Mouse (Mus musculus): ENCODE measurements around the gene Mmp27.

Mmp27 gene

GRCm38 (mm10) chr9:7571162-7571561, at the start of gene Mmp27:
Mmp27 (plus strand) TSS chr9:7571396.
- in situ Hi-C loops (cut with MboI; ENCODE audit: low pct_unique_long_range_greater_than_20kb in 1 of 2, low sequenced_read_pairs in 2 of 2, unreplicated experiment in 1 of 2): no loop called here

GRCm38 (mm10) chr9:7526255-7526940, 44.8 kb upstream of the Mmp27 start:
- in situ Hi-C loops (cut with MboI; ENCODE audit: low pct_unique_long_range_greater_than_20kb in 1 of 2, low sequenced_read_pairs in 2 of 2, unreplicated experiment in 1 of 2): no loop called here

GRCm38 (mm10) chr9:7542763-7543162, 28.4 kb upstream of the Mmp27 start:
- in situ Hi-C loops (cut with MboI; ENCODE audit: low pct_unique_long_range_greater_than_20kb in 1 of 2, low sequenced_read_pairs in 2 of 2, unreplicated experiment in 1 of 2): no loop called here

- in situ Hi-C loops (cut with MboI; ENCODE audit: low pct_unique_long_range_greater_than_20kb in 1 of 2, low sequenced_read_pairs in 2 of 2, unreplicated experiment in 1 of 2): no loop called here
Observed at GRCm38 (mm10) chr9:7544923-7545457, 26.2 kb upstream of the Mmp27 start.

- in situ Hi-C loops (cut with MboI; ENCODE audit: low pct_unique_long_range_greater_than_20kb in 1 of 2, low sequenced_read_pairs in 2 of 2, unreplicated experiment in 1 of 2): no loop called here
Observed at GRCm38 (mm10) chr9:7545471-7545870, 25.7 kb upstream of the Mmp27 start.

GRCm38 (mm10) chr9:7545920-7546319, 25.3 kb upstream of the Mmp27 start:
- in situ Hi-C loops (cut with MboI; ENCODE audit: low pct_unique_long_range_greater_than_20kb in 1 of 2, low sequenced_read_pairs in 2 of 2, unreplicated experiment in 1 of 2): no loop called here

- in situ Hi-C loops (cut with MboI; ENCODE audit: low pct_unique_long_range_greater_than_20kb in 1 of 2, low sequenced_read_pairs in 2 of 2, unreplicated experiment in 1 of 2): no loop called here
Observed at GRCm38 (mm10) chr9:7551943-7552342, 19.3 kb upstream of the Mmp27 start.

GRCm38 (mm10) chr9:7553536-7553935, 17.7 kb upstream of the Mmp27 start:
- in situ Hi-C loops (cut with MboI; ENCODE audit: low pct_unique_long_range_greater_than_20kb in 1 of 2, low sequenced_read_pairs in 2 of 2, unreplicated experiment in 1 of 2): no loop called here

GRCm38 (mm10) chr9:7554382-7554781, 16.8 kb upstream of the Mmp27 start:
- in situ Hi-C loops (cut with MboI; ENCODE audit: low pct_unique_long_range_greater_than_20kb in 1 of 2, low sequenced_read_pairs in 2 of 2, unreplicated experiment in 1 of 2): no loop called here

- in situ Hi-C loops (cut with MboI; ENCODE audit: low pct_unique_long_range_greater_than_20kb in 1 of 2, low sequenced_read_pairs in 2 of 2, unreplicated experiment in 1 of 2): no loop called here
Observed at GRCm38 (mm10) chr9:7558221-7559017, 12.8 kb upstream of the Mmp27 start, which contains the start of gene Mmp8. Mmp8 (plus strand) TSS chr9:7558456.

- in situ Hi-C loops (cut with MboI; ENCODE audit: low pct_unique_long_range_greater_than_20kb in 1 of 2, low sequenced_read_pairs in 2 of 2, unreplicated experiment in 1 of 2): no loop called here
Observed at GRCm38 (mm10) chr9:7560026-7560425, 11.2 kb upstream of the Mmp27 start.

GRCm38 (mm10) chr9:7567376-7567775, 3.8 kb upstream of the Mmp27 start:
- in situ Hi-C loops (cut with MboI; ENCODE audit: low pct_unique_long_range_greater_than_20kb in 1 of 2, low sequenced_read_pairs in 2 of 2, unreplicated experiment in 1 of 2): no loop called here

GRCm38 (mm10) chr9:7567923-7568322, 3.3 kb upstream of the Mmp27 start:
- in situ Hi-C loops (cut with MboI; ENCODE audit: low pct_unique_long_range_greater_than_20kb in 1 of 2, low sequenced_read_pairs in 2 of 2, unreplicated experiment in 1 of 2): no loop called here

- in situ Hi-C loops (cut with MboI; ENCODE audit: low pct_unique_long_range_greater_than_20kb in 1 of 2, low sequenced_read_pairs in 2 of 2, unreplicated experiment in 1 of 2): no loop called here
Observed at GRCm38 (mm10) chr9:7570485-7570884, 711 bp upstream of the Mmp27 start.

- in situ Hi-C loops (cut with MboI; ENCODE audit: low pct_unique_long_range_greater_than_20kb in 1 of 2, low sequenced_read_pairs in 2 of 2, unreplicated experiment in 1 of 2): no loop called here
Observed at GRCm38 (mm10) chr9:7572188-7572587, 992 bp downstream of the Mmp27 start.

- in situ Hi-C loops (cut with MboI; ENCODE audit: low pct_unique_long_range_greater_than_20kb in 1 of 2, low sequenced_read_pairs in 2 of 2, unreplicated experiment in 1 of 2): no loop called here
Observed at GRCm38 (mm10) chr9:7572663-7573308, 1.6 kb downstream of the Mmp27 start.

GRCm38 (mm10) chr9:7575526-7575925, 4.3 kb downstream of the Mmp27 start:
- in situ Hi-C loops (cut with MboI; ENCODE audit: low pct_unique_long_range_greater_than_20kb in 1 of 2, low sequenced_read_pairs in 2 of 2, unreplicated experiment in 1 of 2): no loop called here

GRCm38 (mm10) chr9:7577371-7577770, 6.2 kb downstream of the Mmp27 start:
- in situ Hi-C loops (cut with MboI; ENCODE audit: low pct_unique_long_range_greater_than_20kb in 1 of 2, low sequenced_read_pairs in 2 of 2, unreplicated experiment in 1 of 2): no loop called here

- in situ Hi-C loops (cut with MboI; ENCODE audit: low pct_unique_long_range_greater_than_20kb in 1 of 2, low sequenced_read_pairs in 2 of 2, unreplicated experiment in 1 of 2): loop anchor here in 1 of 2 experiments (10.0 kb wide), 1 partner anchor 365 kb away; no protein-coding TSS in a partner anchor
Observed at GRCm38 (mm10) chr9:7590063-7590462, 18.9 kb downstream of the Mmp27 start.
